Comparison of ENCODE assay signal across 25 mouse cellular contexts in the genomic region with DNA sequence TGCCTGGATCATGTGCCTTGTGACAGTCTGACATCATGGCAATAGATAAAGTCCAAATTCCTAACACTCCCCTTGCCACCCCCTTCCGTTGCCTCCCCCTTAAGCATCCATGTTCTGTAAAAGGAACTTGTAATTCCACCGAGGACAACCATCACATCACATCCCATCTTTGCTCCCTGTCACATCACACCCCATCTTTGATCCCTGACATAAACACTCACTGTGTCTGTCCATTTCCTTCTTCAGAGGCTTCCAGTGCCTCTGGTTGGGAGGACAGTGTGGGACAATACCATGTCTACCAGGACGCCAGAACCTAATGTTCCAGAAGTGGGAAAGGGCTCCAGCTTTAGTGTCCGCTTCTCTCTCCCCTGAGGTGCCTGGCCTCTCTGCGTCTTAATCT.
"Had no signal": no experiment of that assay in that cellular context is flagged by ENCODE, and none has a peak within 500 bp of the region (broad histone marks: within the 10 kb centered on the region; RNA-seq: fewer than 3 reads in every experiment).

No protein-coding gene starts in this region.

- H3K36me3 ChIP-seq: forebrain, embryonic 15.5 days; heart, embryonic 13.5 days; heart, embryonic 15.5 days; hindbrain, embryonic 13.5 days; hindbrain, embryonic 15.5 days; kidney, embryonic 15.5 days; limb, embryonic 10.5 days; limb, embryonic 12.5 days had no signal

- H3K4me3 ChIP-seq: forebrain, embryonic 15.5 days; heart, adult 2 months; heart, embryonic 13.5 days; heart, embryonic 15.5 days; hindbrain, embryonic 13.5 days; hindbrain, embryonic 15.5 days; kidney, embryonic 15.5 days; limb, embryonic 10.5 days; limb, embryonic 12.5 days had no signal

- ATAC-seq: forebrain, embryonic 15.5 days; forebrain, postnatal 0 days; hindbrain, postnatal 0 days; intestine, embryonic 16.5 days had no signal

- H3K9me3 ChIP-seq: forebrain, embryonic 15.5 days; heart, embryonic 13.5 days; heart, embryonic 15.5 days; hindbrain, embryonic 13.5 days; hindbrain, embryonic 15.5 days; kidney, embryonic 15.5 days; limb, embryonic 10.5 days; limb, embryonic 12.5 days had no signal

- H3K4me1 ChIP-seq: forebrain, embryonic 15.5 days; hindbrain, embryonic 13.5 days; hindbrain, embryonic 15.5 days; limb, embryonic 12.5 days had no signal

- H3K27me3 ChIP-seq: forebrain, embryonic 15.5 days; heart, embryonic 13.5 days; heart, embryonic 15.5 days; hindbrain, embryonic 15.5 days; kidney, embryonic 15.5 days; limb, embryonic 12.5 days had no signal

- H3K9ac ChIP-seq: forebrain, embryonic 15.5 days; forebrain, postnatal 0 days; heart, embryonic 13.5 days; heart, embryonic 15.5 days; hindbrain, embryonic 13.5 days; hindbrain, embryonic 15.5 days; kidney, embryonic 15.5 days; limb, embryonic 12.5 days had no signal

- DNase-seq: forebrain, postnatal 0 days; gastrocnemius, postnatal 14 days; gastrocnemius, postnatal 36 days; heart, adult 11 months; heart, adult 2 months; heart, postnatal 14 days; heart, postnatal 36 days; kidney, adult 18-20 months; kidney, adult 8-10 months; kidney, postnatal 14 days; kidney, postnatal 36 days; layer of hippocampus, adult 9-11 months; layer of hippocampus, postnatal 36 days had no signal

- H3K4me2 ChIP-seq: forebrain, embryonic 15.5 days; heart, embryonic 11.5 days; heart, embryonic 13.5 days; heart, embryonic 15.5 days; hindbrain, embryonic 13.5 days; hindbrain, embryonic 15.5 days; kidney, embryonic 15.5 days; limb, embryonic 12.5 days had no signal

- H3K27ac ChIP-seq: forebrain, embryonic 15.5 days; heart, adult 2 months; heart, embryonic 13.5 days; heart, embryonic 15.5 days; hindbrain, embryonic 13.5 days; hindbrain, embryonic 15.5 days; hindbrain, postnatal 0 days; kidney, embryonic 15.5 days; kidney, postnatal 0 days; limb, embryonic 10.5 days; limb, embryonic 12.5 days had no signal
